Mouse (Mus musculus) C2C12 (cell line): ENCODE measurements around the gene Htr6.

Source experiments
- CEBPB ChIP-seq: IDR thresholded peaks from one replicate; pipeline ENCODE4 v1.6.1; 2011; ENCODE audit warnings: low read depth, mild to moderate bottlenecking, control low read depth, moderate library complexity
- CTCF ChIP-seq: IDR thresholded peaks from one replicate; pipeline ENCODE4 v1.5.1; 2011; ENCODE audit not compliant: control insufficient read depth, insufficient read depth, insufficient read length
- MAX ChIP-seq: IDR thresholded peaks from one replicate; pipeline ENCODE4 v1.6.1; 2011; ENCODE audit warnings: mild to moderate bottlenecking, control low read depth
- MYOD1 ChIP-seq: IDR thresholded peaks from one replicate; pipeline ENCODE4 v1.6.1; 2011; ENCODE audit warnings: low read depth; ENCODE audit not compliant: control insufficient read depth, insufficient read length
- MYOG ChIP-seq: IDR thresholded peaks from one replicate; pipeline ENCODE4 v1.6.1; 2011; ENCODE audit not compliant: control insufficient read depth, insufficient read length; ENCODE audit errors: extremely low read depth
- USF1 ChIP-seq: IDR thresholded peaks from one replicate; pipeline ENCODE4 v1.6.1; 2011; ENCODE audit warnings: low read depth, mild to moderate bottlenecking, control low read depth, moderate library complexity

GRCm38 (mm10) chr4:139122557-139122956 lies 47.2 kb upstream of the Htr6 start:
- TF ChIP-seq CTCF: no peak
- no peak for TF ChIP-seq MYOD1
- no peak for TF ChIP-seq MYOG
- TF ChIP-seq MAX: no peak
- no peak for TF ChIP-seq CEBPB
- no peak for TF ChIP-seq USF1
